Mouse (Mus musculus) midbrain, embryonic 16.5 days (tissue): ENCODE measurements at regions not wholly inside any gene's neighbourhood (a gene's known extent, or its start where the extent isn't known, plus 50 kb on each side); places are given as distances from the start of the nearest gene placed in this dataset.

ENCODE experiments used
- ATAC-seq: fragments of 200-750 bp; cut with Nextera tagmentation; 2 replicates; pipeline ENCODE4 v1.8.0; 2017; ENCODE audit warnings: moderate TSS enrichment
- H3K27ac ChIP-seq: fragments of 300-500 bp; sonication (generic); 2 replicates; pipeline ENCODE4 v1.5.1; 2014; ENCODE audit warnings: mild to moderate bottlenecking, low read length, mixed read lengths
- H3K27me3 ChIP-seq: fragments of 300-500 bp; sonication (generic); 2 replicates; pipeline ENCODE4 v1.6.1; 2014; ENCODE audit warnings: low read depth, low read length, mixed read lengths; ENCODE audit not compliant: control insufficient read depth, insufficient read depth
- H3K36me3 ChIP-seq: fragments of 300-500 bp; sonication (generic); 2 replicates; pipeline ENCODE4 v1.6.1; 2014; ENCODE audit warnings: mild to moderate bottlenecking, low read length, moderate library complexity, mixed read lengths; ENCODE audit not compliant: control insufficient read depth, insufficient read depth
- H3K4me1 ChIP-seq: fragments of 300-500 bp; sonication (generic); 2 replicates; pipeline ENCODE4 v1.6.1; 2014; ENCODE audit warnings: mild to moderate bottlenecking, low read length, mixed read lengths; ENCODE audit not compliant: control insufficient read depth, insufficient read depth
- H3K4me2 ChIP-seq: fragments of 300-500 bp; sonication (generic); 2 replicates; pipeline ENCODE4 v1.6.1; 2014; ENCODE audit warnings: mild to moderate bottlenecking, low read length, mixed read lengths
- H3K4me3 ChIP-seq: fragments of 300-500 bp; sonication (generic); 2 replicates; pipeline ENCODE4 v1.5.1; 2014; ENCODE audit warnings: low read depth, mild to moderate bottlenecking, low read length, moderate library complexity, mixed read lengths
- H3K9ac ChIP-seq: fragments of 300-500 bp; sonication (generic); 2 replicates; pipeline ENCODE4 v1.6.1; 2014; ENCODE audit warnings: low read depth, low read length, mixed read lengths
- H3K9me3 ChIP-seq: fragments of 300-500 bp; sonication (generic); replicated peaks from 2 replicates; pipeline ENCODE4 v1.6.1; 2014; ENCODE audit warnings: mild to moderate bottlenecking, low read length, mixed read lengths; ENCODE audit not compliant: control insufficient read depth, poor library complexity, severe bottlenecking
- WGBS: fragments of 180-500 bp; shearing (Covaris S2); extraction: QIAGEN DNeasy Blood & Tissue Kit; methylation state at CpG from one replicate; pipeline ENCODE4 v1.1.7; 2014; 5-methylcytosine and 5-hydroxymethylcytosine counted together

DNA sequence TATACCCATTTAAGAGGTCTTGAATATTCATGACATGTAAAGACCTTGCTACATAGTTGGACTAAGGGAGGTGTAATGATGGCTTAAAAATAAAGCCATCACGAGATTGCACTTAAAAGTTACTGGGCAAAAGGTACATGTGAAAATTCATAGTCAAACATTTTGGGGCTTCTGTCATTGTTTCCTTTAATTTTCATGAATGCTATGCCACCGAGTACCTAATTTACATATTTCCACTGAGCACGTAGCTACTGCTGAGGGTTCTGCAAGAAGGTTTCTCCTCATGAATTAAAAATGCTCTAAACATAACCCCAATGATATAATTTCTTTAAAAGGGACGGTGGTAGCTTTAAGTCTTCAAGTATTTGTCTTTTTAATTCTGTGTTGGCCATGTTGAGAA is 800.4 kb downstream of the Ets1 start:
- 82% methylated on average over 4 of the region's 4 CpGs for WGBS
- no peak for ATAC-seq
- no peak overlapping the region for H3K9ac ChIP-seq

DNA sequence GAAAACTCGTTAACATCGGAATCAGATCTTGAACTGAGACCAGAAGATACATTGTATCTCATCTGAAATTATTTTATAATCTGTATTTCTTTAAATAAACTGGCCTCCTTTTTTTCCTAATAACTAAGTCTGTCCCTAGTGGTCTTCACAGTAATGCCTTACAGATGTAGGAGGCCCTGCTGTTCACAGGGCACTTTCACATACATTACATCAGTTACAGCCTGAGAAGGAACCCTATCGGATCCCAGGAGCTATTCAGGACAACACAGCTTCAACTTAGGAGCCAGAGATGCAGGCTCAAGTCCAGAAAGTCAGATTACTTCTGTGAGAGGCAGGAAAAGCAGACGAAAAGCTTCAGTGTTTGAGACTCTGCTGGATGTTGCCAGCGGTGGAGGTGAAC is 806.2 kb downstream of the Ets1 start:
- no peaks in the 10 kb centered on the region for H3K36me3 ChIP-seq
- H3K9me3 ChIP-seq: no peaks in the 10 kb centered on the region
- WGBS: 77% methylated on average over 5 of the region's 5 CpGs
- H3K4me3 ChIP-seq: no peak overlapping the region
- H3K4me1 ChIP-seq: no peaks in the 10 kb centered on the region
- ATAC-seq: no peak
- H3K27ac ChIP-seq: no peak overlapping the region
- no peak overlapping the region for H3K4me2 ChIP-seq
- no peaks in the 10 kb centered on the region for H3K27me3 ChIP-seq
- no peak overlapping the region for H3K9ac ChIP-seq

More for the DNA sequence above, 800.4 kb downstream of the Ets1 start:
- H3K27me3 ChIP-seq: no peaks in the 10 kb centered on the region
- H3K27ac ChIP-seq: no peak overlapping the region
- H3K4me1 ChIP-seq: no peaks in the 10 kb centered on the region
- no peak overlapping the region for H3K4me2 ChIP-seq
- H3K36me3 ChIP-seq: no peaks in the 10 kb centered on the region
- H3K9me3 ChIP-seq: no peaks in the 10 kb centered on the region
- no peak overlapping the region for H3K4me3 ChIP-seq

DNA sequence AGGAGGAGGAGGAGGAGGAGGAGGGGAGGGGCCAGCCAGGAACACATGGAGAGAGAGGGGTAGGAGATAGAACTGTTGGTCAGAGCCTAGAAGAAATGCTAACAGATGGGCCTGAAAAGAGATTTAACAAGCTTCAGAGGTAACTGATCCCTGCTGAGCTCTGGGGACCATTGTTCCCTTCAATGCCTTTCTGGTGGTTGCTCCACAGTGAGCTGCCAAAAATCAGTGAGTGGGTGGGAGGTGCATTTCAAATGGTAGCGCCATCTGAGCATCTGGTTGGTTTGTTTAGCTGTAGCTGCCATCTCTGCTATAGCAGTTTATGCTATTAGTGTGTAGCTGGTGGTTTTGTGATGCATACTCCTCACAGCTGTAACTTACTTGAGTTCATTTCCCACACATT is 809.9 kb downstream of the Ets1 start:
- no peak overlapping the region for H3K27ac ChIP-seq
- ATAC-seq: no peak
- no peaks in the 10 kb centered on the region for H3K36me3 ChIP-seq
- 50% methylated on average over 1 of the region's 1 CpGs for WGBS
- H3K4me2 ChIP-seq: no peak overlapping the region
- no peak overlapping the region for H3K9ac ChIP-seq
- no peaks in the 10 kb centered on the region for H3K27me3 ChIP-seq
- no peaks in the 10 kb centered on the region for H3K9me3 ChIP-seq
- no peak overlapping the region for H3K4me3 ChIP-seq
- H3K4me1 ChIP-seq: no peaks in the 10 kb centered on the region

DNA sequence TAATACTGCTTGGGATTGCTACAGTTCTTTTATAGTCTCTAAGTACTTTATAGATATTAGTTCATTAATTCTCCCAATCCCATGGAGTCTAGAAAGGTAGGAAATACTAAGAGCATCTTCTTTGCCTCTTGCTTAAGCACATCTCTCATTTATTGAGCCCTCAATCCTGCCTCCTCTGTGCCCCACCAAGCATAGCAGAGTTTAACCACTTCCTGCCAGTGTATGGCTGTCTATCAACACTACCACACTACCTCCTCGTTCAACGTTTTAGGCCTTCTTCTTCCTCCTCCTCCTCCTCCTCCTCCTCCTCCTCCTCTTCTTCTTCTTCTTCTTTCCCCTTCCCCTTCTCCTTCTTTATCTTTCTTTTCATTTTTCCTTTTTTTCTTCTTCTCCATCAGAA is 839.1 kb downstream of the Ets1 start:
- 97% methylated on average over 2 of the region's 2 CpGs for WGBS
- Histone ChIP-seq H3K9ac (no peak overlapping the region), H3K9me3 (no peaks in the 10 kb centered on the region), H3K27me3 (no peaks in the 10 kb centered on the region), H3K4me1 (no peaks in the 10 kb centered on the region), H3K27ac (no peak overlapping the region), H3K4me2 (no peak overlapping the region), H3K4me3 (no peak overlapping the region), H3K36me3 (no peaks in the 10 kb centered on the region)
- ATAC-seq: no peak

DNA sequence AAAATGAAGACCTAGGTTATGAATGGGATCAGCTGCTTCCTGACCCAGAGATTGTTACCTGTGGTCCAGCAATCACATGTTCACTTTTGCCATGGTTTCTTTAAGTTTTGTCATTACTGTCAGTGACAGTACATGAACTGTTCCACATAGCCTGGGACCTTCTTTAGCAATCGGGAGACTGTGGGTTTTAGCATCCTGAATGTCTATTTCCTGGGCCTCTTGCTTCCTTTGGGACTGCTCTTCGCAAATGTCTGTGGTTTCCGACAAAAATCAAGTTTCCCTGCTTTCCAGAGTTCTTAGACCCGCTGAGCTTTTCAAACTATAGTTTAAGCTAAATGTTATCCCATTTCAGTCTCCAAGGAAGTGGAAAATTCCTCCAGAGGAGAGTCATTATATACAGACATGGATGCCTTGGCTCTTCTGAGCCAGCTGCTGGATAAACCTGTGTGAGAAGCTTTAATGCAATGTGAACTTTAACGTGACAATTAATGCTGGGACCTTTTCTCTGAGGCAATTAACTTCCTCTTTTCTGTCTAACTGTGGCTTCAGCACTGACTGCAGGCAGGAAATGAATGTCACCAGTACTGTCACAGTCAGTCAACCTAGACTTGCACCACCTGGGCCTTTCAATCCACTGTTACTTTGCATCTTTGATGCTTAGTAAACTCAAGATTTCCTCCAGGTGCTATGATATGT is 847.0 kb downstream of the Ets1 start:
- Histone ChIP-seq H3K9me3 (no peaks in the 10 kb centered on the region), H3K4me2 (no peak overlapping the region), H3K27ac (no peak overlapping the region), H3K9ac (no peak overlapping the region), H3K36me3 (no peaks in the 10 kb centered on the region), H3K4me1 (no peaks in the 10 kb centered on the region), H3K27me3 (no peaks in the 10 kb centered on the region), H3K4me3 (no peak overlapping the region)
- 70% methylated on average over 5 of the region's 5 CpGs for WGBS
- ATAC-seq: no peak

DNA sequence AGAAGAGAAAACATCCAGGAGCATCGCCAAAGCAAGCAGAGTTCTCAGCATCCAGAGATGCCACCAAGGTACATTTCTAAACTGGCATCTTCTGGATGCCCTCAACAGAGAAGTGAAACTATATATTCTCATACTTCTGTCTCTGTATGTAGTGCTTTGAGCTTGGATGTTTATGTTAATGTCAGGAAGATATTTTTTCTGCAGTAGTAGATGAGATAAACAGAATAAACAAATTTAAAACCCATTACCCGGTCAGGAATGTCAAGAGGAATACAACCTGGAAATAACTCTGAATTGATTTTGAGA is 847.5 kb downstream of the Ets1 start:
- Histone ChIP-seq H3K27ac (no peak overlapping the region), H3K9me3 (no peaks in the 10 kb centered on the region), H3K27me3 (no peaks in the 10 kb centered on the region), H3K4me2 (no peak overlapping the region), H3K4me1 (no peaks in the 10 kb centered on the region), H3K9ac (no peak overlapping the region), H3K36me3 (no peaks in the 10 kb centered on the region), H3K4me3 (no peak overlapping the region)
- 89% methylated on average over 2 of the region's 2 CpGs for WGBS
- ATAC-seq: no peak

DNA sequence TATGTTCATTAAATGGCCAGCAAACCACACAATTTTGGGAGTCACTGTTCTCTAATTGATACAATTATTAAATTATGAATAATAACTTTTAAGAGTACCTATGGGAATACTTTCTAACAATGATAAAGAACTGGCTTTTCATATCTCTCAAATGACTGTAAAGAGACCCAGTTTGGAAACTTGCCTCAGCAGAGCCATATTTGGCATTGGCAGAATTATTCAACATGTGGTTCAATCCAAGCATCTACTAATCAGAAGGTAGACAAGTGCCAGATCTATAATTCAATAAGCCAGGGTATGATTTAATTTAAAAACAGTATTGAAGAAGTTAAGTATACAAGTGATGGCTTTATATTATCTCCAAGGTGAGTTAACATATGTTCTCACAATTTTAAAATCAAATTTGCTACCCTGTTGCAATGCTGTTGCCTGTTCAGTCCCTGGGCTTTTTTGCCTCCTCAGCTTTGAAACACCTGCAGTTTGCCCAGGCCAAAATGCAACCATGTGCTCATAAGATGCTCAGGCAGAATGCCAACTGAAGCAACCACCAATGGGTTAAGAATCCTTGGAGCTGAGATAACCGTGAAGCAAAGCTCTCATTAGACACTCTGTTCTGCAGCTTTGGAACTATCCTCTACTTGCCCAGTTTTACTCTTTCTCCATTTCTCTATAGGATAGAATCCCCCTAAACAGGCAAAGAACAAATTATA is 897.2 kb downstream of the Ets1 start:
- Histone ChIP-seq H3K27me3 (no peaks in the 10 kb centered on the region), H3K4me3 (no peak overlapping the region), H3K27ac (no peak overlapping the region), H3K36me3 (no peaks in the 10 kb centered on the region), H3K4me1 (no peaks in the 10 kb centered on the region), H3K9me3 (no peaks in the 10 kb centered on the region), H3K4me2 (no peak overlapping the region), H3K9ac (no peak overlapping the region)
- 86% methylated on average over 1 of the region's 1 CpGs for WGBS
- ATAC-seq: no peak

DNA sequence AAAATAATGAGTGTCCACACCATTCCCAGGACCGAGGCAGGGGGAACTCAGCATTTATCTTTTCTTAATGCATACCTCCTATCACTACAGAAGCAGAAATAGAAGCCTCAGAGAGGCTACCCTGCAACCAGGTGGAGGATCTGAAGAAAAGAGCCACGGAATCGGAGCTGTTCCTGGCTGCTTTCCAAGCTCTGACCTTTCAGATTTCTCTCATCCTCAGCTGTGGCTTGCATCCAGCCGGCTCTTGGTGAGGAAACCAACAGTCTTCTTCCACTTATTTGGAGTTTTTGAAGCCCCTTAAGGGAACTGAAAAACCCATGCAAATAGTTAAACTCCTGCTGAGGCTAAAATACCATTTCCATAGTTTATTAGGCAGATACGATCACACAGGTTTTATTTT is 907.3 kb downstream of the Ets1 start:
- H3K9ac ChIP-seq: no peak overlapping the region
- ATAC-seq: no peak
- H3K4me2 ChIP-seq: no peak overlapping the region
- no peaks in the 10 kb centered on the region for H3K36me3 ChIP-seq
- H3K4me1 ChIP-seq: no peaks in the 10 kb centered on the region
- H3K27ac ChIP-seq: no peak overlapping the region
- H3K9me3 ChIP-seq: no peaks in the 10 kb centered on the region
- 62% methylated on average over 5 of the region's 5 CpGs for WGBS
- H3K4me3 ChIP-seq: no peak overlapping the region
- no peaks in the 10 kb centered on the region for H3K27me3 ChIP-seq

DNA sequence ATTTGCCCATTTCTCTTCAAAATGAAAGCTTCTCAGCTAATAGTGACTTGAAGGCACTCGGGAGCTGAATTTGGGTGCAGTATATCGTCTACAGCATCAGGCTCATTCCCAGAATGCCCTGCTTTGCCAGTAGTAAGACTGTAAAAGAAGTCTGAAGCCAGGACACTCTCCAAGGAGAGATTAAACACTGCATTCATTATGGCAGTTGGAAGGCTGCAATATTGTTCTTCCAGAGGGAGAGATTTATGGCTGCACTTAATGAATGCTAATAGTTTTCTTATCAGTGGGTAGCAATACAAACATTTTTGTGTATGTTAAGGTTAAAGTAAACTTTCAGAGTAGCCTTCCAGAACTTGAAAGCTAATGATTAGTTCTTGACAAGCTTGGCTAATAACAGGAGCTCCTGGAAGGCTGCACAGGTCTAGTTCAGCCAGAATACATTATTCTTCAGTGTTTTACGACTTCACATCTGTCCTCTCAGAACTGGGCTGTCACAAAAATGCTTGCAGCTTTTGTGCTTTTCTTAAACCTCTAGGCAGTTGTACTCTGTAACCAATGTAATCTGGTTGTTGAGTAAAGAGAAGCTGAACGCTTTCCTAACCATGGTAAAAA is 910.2 kb downstream of the Ets1 start:
- 69% methylated on average over 4 of the region's 4 CpGs for WGBS
- Histone ChIP-seq H3K27me3 (no peaks in the 10 kb centered on the region), H3K4me3 (no peak overlapping the region), H3K4me2 (no peak overlapping the region), H3K27ac (no peak overlapping the region), H3K4me1 (no peaks in the 10 kb centered on the region), H3K9me3 (no peaks in the 10 kb centered on the region), H3K9ac (no peak overlapping the region), H3K36me3 (no peaks in the 10 kb centered on the region)
- ATAC-seq: no peak
